Mouse (Mus musculus) leukemia stem cell, adult 10-12 weeks (primary cell): ENCODE data around the gene Kif9. TPM values are rescaled to one million over a fixed set of nuclear protein-coding genes. Genes with fewer than 3 reads are reported as not detected.

Source experiments
- polyA plus RNA-seq: library from polyadenylated mRNA; stranded (reverse); fragments of >175 nt; gene quantifications from 2 replicates; pipeline ENCODE4 v1.2.3, GENCODE M21; 2012; ENCODE audit warnings: low replicate concordance

The Kif9 gene
- polyA plus RNA-seq, result not detected in 2 replicates

DNA sequence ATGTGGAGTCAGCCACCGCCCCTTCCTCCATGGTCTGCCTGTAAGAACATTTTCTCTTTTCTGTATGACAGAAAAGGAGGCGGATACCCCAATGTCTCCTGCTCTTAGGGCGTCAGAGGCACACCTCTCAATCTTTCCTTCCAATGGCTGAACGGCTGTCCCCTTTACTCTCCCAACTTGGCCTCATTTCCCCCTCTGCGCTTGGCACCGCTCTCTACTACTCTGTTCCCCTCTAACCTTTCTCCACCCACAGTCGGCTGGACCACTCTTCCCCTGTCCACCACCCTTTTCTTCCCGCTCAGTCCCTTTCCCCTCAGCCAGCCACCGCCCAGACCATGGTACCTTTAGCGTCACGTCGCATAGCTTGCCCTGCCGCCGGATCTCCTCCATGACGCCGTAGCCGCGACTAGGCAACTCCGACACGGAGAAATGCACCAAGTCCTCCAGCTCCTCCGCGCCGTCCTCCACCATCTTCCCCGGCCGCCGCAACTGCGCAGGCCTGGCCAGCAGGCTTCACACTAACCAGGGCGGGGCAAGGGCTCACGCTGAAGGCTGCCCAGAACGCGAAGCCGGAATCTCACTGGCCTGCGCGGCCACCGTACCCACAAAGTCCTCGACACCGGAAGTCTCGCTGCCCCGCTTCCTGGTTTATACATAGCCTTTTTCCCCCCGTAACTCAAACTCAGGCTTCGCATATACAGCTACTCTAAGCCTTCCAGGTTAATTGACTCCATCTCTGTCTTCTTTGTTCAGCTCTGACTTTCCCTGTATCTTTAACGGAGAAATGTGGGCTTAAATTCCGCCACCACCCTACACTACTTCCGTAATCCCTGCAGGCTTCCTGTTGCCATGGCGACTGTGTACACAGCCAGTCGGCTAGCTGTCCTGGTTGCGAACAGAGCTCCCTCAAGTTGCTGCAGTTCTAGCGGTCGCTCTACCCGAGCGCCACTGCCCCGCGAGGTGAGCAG is at the start of gene Kif9, which contains the start of gene Klhl18:
Gene Kif9 (plus strand): TSS at position 835 of the 968 bp plus-strand sequence.
Gene Klhl18 (minus strand): TSS at position 571 of the 968 bp plus-strand sequence.

DNA sequence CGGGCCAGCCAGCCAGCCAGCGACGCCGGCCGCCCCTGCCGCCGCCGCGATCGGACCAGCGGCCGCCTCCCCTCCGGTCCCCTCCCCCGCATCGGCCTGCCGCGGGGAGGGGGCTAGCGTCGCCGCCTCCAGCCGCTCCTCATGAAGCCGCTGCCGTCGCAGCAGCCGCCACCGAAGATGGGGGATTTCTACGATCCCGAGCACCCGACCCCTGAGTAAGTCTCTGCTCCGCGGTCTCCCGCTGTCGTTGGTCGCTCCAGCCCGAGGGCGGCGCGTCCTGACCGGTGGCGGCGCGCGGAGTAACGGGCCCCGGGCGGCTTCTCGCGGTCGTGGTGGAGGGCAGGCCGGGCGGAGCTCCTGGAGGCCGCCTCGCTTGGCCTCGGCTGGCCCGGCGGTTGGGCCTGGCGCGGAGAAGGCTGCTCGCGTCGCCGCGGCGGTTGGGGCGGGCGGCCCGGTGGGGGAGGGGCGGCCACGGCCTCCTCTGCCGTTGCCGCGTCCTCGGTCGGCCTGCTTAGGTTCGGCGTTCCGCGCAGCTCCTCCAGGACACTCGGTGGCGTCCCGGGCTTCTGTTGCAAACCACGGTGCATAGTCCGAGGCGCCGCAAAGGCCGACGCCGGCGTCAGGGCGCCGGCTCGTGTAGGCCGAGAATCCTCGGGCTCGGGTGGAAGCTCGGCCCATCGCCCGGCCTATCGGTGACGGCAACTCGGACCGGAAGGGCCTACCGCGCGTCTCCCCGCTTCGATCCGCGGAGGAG is 56.0 kb downstream of the Kif9 start, which contains the start of gene Setd2:
Gene Setd2 (plus strand): TSS at position 60 of the 754 bp plus-strand sequence.

Other genes starting within 250 kb of the Kif9 start
- gene Cspg5, start 233.2 kb upstream of the Kif9 start, polyA plus RNA-seq, result 0.15 and 0.32 TPM in 2 replicates
- gene Elp6, start 171.8 kb upstream of the Kif9 start, polyA plus RNA-seq, result 4.1 and 9.2 TPM in 2 replicates
- gene Scap, start 143.7 kb upstream of the Kif9 start, polyA plus RNA-seq, result 108 and 188 TPM in 2 replicates
- 51.8 and 106 TPM in 2 replicates for gene Ptpn23, start 68.7 kb upstream of the Kif9 start, polyA plus RNA-seq
- 8.2 and 8.4 TPM in 2 replicates for gene Ngp, start 57.2 kb upstream of the Kif9 start, polyA plus RNA-seq
- gene Klhl18, start 264 bp upstream of the Kif9 start, polyA plus RNA-seq, result 4.1 and 7.2 TPM in 2 replicates
- 6.9 and 41.8 TPM in 2 replicates for gene Setd2, start 55.6 kb downstream of the Kif9 start, polyA plus RNA-seq
- gene Nradd, start 147.5 kb downstream of the Kif9 start, polyA plus RNA-seq, result 1.2 and 2.9 TPM in 2 replicates
- gene Nbeal2, start 177.2 kb downstream of the Kif9 start, polyA plus RNA-seq, result 17.0 and 27.8 TPM in 2 replicates
- gene Ccdc12, start 179.5 kb downstream of the Kif9 start, polyA plus RNA-seq, result 52.5 and 111 TPM in 2 replicates